Mouse (Mus musculus) layer of hippocampus, adult 6 months (tissue): ENCODE measurements around the gene Vax2. TPM values are rescaled to one million over a fixed set of nuclear protein-coding genes. Genes with fewer than 3 reads are reported as not detected.

ENCODE experiments used
- long read RNA-seq, 2 experiments: library from polyadenylated mRNA; unstranded; transcript quantifications; one replicate each; pipeline ENCODE4 v2.0.0; 2019 to 2020
- polyA plus RNA-seq: library from polyadenylated mRNA; unstranded; fragments of <200 nt; fragmentation: Nextera tagmentation; gene quantifications from 2 replicates; pipeline ENCODE4 v1.2.3, GENCODE M21; 2021

The Vax2 gene
- not detected in 2 replicates for polyA plus RNA-seq
- long read RNA-seq, experiment 1: 0 reads
- long read RNA-seq, experiment 2: 0 reads

DNA sequence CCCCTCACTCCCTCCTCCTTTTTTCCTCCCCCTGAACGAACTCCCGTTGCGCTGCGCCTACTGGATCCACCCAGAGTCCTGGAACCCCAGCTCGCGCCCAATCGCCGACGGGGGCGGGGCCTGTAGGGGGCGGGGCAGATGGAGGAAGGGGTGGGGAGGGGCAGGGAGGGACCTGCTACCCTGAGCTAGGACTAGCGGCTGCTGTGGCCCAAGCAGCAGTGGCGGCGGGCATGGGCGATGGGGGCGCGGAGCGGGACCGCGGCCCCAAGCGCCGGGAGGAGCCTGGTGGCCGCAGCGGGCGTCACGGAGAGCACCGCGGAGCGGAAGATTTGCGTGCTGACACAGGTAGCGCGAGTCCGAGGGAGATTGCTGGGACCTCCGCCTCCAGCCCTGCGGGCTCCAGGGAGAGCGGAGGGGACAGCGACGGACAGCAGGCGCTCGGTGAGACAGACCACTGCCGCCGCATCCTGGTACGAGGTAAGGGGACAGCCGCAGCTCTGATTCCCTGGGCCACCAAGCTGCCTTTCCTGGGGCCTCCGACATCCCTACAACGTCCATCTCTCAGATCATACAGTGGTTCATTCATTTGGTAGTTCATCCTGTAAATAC, at the start of gene Vax2:
Gene Vax2 (plus strand): TSS at position 198 of the 609 bp plus-strand sequence.

DNA sequence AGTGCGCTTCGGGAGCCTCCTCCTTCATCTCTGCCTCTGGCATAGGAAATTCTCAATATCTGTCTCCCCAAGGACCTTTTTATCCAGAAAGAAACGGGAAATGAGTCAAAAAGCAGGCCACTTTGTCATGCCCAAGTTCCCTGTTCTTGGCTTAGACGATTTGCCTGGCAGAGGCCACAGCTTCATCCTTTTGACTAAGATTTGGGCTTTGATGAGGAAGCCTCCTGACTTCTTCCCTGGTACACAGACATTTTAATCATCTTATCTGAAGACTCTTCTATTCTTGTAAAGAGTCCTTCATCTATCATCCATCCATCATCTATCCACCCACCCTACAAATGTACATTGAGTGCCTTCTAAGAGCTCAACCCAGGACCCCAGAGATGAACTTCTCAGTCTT, 33.3 kb upstream of the Vax2 start, which contains the start of gene Cd207:
Gene Cd207 (minus strand): TSS at position 101 of the 400 bp plus-strand sequence.

DNA sequence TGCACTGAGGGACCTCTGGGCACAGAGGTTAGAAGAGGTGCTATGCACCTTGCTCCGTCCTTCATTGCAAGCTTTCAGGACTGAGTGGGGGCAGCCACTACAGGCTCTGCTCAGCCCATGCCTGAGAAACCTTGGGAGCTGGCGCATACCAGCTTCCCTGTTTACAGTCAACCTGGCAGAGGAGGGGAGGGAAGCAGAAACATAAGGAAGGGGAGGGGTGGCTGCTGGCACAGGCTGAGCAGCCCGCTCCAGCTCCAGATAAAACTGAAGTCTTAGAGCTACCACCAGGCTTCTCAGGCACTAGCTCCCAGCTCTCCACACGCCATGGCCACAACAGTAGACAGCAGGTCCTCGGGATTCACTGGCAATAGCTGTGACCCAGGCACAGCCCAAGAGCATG, 31.7 kb downstream of the Vax2 start, which contains the start of gene Atp6v1b1:
Gene Atp6v1b1 (plus strand): TSS at position 230 of the 400 bp plus-strand sequence.

DNA sequence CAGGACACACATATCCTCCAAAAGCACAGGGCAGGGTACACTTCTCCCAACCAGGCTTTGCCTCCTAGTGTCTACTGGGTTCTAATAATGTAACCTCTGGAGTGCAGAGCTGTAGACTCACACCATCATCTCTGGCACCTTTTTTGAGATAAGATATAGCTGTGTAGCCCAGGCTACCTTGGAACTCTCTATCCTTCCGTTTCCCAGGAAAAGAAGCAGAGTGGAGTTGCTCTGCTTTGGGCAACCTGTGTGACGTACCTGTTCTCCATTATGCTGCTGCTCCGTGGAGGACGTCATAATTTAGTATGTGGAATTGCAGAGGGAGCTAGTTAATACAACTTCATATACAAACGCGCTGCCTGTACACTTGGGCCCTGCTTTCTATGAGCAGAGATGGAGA, 51.3 kb downstream of the Vax2 start, which contains the start of gene Ankrd53:
Gene Ankrd53 (plus strand): TSS at position 301 of the 400 bp plus-strand sequence.

DNA sequence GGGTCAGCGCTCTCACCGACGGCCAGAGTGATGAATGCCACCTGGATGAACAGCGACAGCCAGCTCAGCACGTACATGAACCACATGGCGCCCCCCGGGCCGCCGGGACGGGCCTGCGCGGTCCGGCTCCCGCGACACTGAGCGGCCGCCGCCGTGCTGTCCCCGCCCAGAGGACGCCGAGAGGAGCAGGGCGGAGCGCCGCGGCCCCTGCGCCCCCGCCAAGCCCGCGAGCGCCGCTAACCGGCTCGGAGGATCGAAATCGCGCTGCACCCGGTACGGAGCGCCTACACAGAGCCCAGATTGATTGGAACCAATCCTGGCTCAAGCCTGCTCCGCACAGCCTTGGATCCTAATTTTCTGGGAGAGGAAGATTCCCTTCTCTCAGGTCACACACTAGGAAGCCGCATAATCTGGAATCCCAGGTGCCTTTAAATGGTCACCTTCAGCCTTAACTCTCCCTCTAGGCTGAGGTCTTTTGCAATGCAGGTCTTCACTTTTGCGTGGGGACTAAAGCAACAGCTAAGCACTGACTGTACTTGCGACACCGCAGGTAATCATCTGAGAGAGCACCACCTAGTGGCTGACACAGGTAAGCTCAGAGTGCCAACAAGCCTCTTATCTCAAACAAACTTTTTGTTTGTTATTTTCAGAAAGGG, 64.7 kb downstream of the Vax2 start, which contains the start of gene Tex261:
Gene Tex261 (minus strand): TSS at position 176 of the 656 bp plus-strand sequence.

Other genes with a start within 250 kb of the Vax2 start
- gene Dguok, start 204.3 kb upstream of the Vax2 start, polyA plus RNA-seq: 55.0 and 59.7 TPM in 2 replicates
- gene Actg2, start 175.0 kb upstream of the Vax2 start, polyA plus RNA-seq: not detected in 2 replicates
- gene Stambp, start 138.5 kb upstream of the Vax2 start, polyA plus RNA-seq: 38.7 and 41.2 TPM in 2 replicates
- not detected in 2 replicates for gene Clec4f, start 55.1 kb upstream of the Vax2 start, polyA plus RNA-seq
- gene Cd207, start 33.4 kb upstream of the Vax2 start, polyA plus RNA-seq: not detected in 2 replicates
- gene Atp6v1b1, start 31.7 kb downstream of the Vax2 start, polyA plus RNA-seq: 0.15 and 0.21 TPM in 2 replicates
- not detected in 2 replicates for gene Ankrd53, start 51.4 kb downstream of the Vax2 start, polyA plus RNA-seq
- gene Tex261, start 64.5 kb downstream of the Vax2 start, polyA plus RNA-seq: 73.0 and 73.3 TPM in 2 replicates
- gene Nagk, start 83.7 kb downstream of the Vax2 start, polyA plus RNA-seq: 94.9 and 99.7 TPM in 2 replicates
- gene Paip2b, start 120.5 kb downstream of the Vax2 start, polyA plus RNA-seq: 12.4 and 14.5 TPM in 2 replicates
- gene Zfp638, start 155.8 kb downstream of the Vax2 start, polyA plus RNA-seq: 20.5 and 25.6 TPM in 2 replicates